Mouse (Mus musculus) forebrain, embryonic 11.5 days (tissue): ENCODE data around the gene Trrap. TPM values are rescaled to one million over a fixed set of nuclear protein-coding genes. Genes with fewer than 3 reads are reported as not detected.
"Not testable (repeated sequence)": the region's sequence is repeated elsewhere in the genome, so short reads cannot be mapped to it uniquely, and the experiment has no call there.

ENCODE experiments used
- ATAC-seq: fragments of 200-750 bp; cut with Nextera tagmentation; replicated peaks from 2 replicates; pipeline ENCODE4 v1.8.0; 2017; ENCODE audit warnings: moderate TSS enrichment; ENCODE audit not compliant: low FRiP score
- DNase-seq: peaks from one replicate; pipeline ENCODE4 v3.0.0-alpha.2; 2017; ENCODE audit warnings: low spot score
- H3K27ac ChIP-seq: fragments of 300-500 bp; sonication (generic); 2 replicates; pipeline ENCODE4 v1.5.1; 2014; ENCODE audit warnings: low read depth, low read length
- H3K27me3 ChIP-seq: fragments of 300-500 bp; sonication (generic); 2 replicates; pipeline ENCODE4 v1.6.1; 2014; ENCODE audit warnings: mild to moderate bottlenecking, low read length, mixed read lengths; ENCODE audit not compliant: control insufficient read depth, insufficient read depth
- H3K36me3 ChIP-seq: fragments of 300-500 bp; sonication (generic); 2 replicates; pipeline ENCODE4 v1.6.1; 2014; ENCODE audit warnings: mild to moderate bottlenecking, low read length, moderate library complexity, mixed read lengths; ENCODE audit not compliant: control insufficient read depth, insufficient read depth
- H3K4me1 ChIP-seq: fragments of 300-500 bp; sonication (generic); replicated peaks from 2 replicates; pipeline ENCODE4 v1.6.1; 2014; ENCODE audit warnings: low read length, mixed read lengths; ENCODE audit not compliant: control insufficient read depth, insufficient read depth
- H3K4me2 ChIP-seq: fragments of 300-500 bp; sonication (generic); 2 replicates; pipeline ENCODE4 v1.6.1; 2014; ENCODE audit warnings: low read depth, mild to moderate bottlenecking, low read length, moderate library complexity, mixed read lengths; ENCODE audit not compliant: severe bottlenecking
- H3K4me3 ChIP-seq: fragments of 300-500 bp; sonication (generic); 2 replicates; pipeline ENCODE4 v1.5.1; 2014; ENCODE audit warnings: low read depth, low read length
- H3K9ac ChIP-seq: fragments of 300-500 bp; sonication (generic); 2 replicates; pipeline ENCODE4 v1.6.1; 2014; ENCODE audit warnings: low read length
- H3K9me3 ChIP-seq: fragments of 300-500 bp; sonication (generic); 2 replicates; pipeline ENCODE4 v1.6.1; 2016; ENCODE audit warnings: low read length, mixed read lengths; ENCODE audit not compliant: control insufficient read depth
- WGBS: fragments of 180-500 bp; shearing (Covaris S2); extraction: QIAGEN DNeasy Blood & Tissue Kit; methylation state at CpG from one replicate; pipeline ENCODE4 v1.1.7; 2014; 5-methylcytosine and 5-hydroxymethylcytosine counted together
- polyA plus RNA-seq: library from polyadenylated mRNA; unstranded; fragments of >200 nt; fragmentation: Nextera tagmentation; extraction: Ambion mirVana; gene quantifications from 2 replicates; pipeline ENCODE4 v1.2.1, GENCODE M21; 2014

Trrap gene
- polyA plus RNA-seq = 116 and 137 TPM in 2 replicates

- H3K27me3 ChIP-seq, ATAC-seq, H3K9me3 ChIP-seq, H3K4me1 ChIP-seq, H3K36me3 ChIP-seq, DNase-seq: not testable (repeated sequence)
- WGBS = 82% methylated on average over 14 of the region's 15 CpGs
- Histone ChIP-seq H3K4me3 (peak within 1 kb of the TSS; percentile 85), H3K27ac (peak within 1 kb of the TSS; percentile 94), H3K9ac (peak within 1 kb of the TSS; percentile 93), H3K4me2 (peak within 1 kb of the TSS; percentile 76)
These were observed at the start of gene Trrap for GRCm38 (mm10) chr5:144767106-144767798. Gene Trrap, plus strand, starts transcription at chr5:144767732.

GRCm38 (mm10) chr5:144719781-144720180, 47.8 kb upstream of the Trrap start:
- Histone ChIP-seq H3K27me3 (no peaks in the 10 kb centered on the region), H3K4me2 (no peak overlapping the region), H3K27ac (no peak overlapping the region), H3K4me3 (no peak overlapping the region), H3K9me3 (no peaks in the 10 kb centered on the region), H3K36me3 (no peaks in the 10 kb centered on the region), H3K4me1 (peaks cover 2% of the 10 kb centered on the region; the same call in 1 of the 2 replicates), H3K9ac (no peak overlapping the region)
- ATAC-seq = no peak
- no peak for DNase-seq
- 81% methylated on average over 6 of the region's 6 CpGs for WGBS

GRCm38 (mm10) chr5:144720281-144720680, 47.3 kb upstream of the Trrap start:
- Histone ChIP-seq H3K36me3 (no peaks in the 10 kb centered on the region), H3K4me3 (no peak overlapping the region), H3K4me2 (no peak overlapping the region), H3K4me1 (peaks cover 4% of the 10 kb centered on the region; the same call in 1 of the 2 replicates), H3K9me3 (no peaks in the 10 kb centered on the region), H3K27me3 (no peaks in the 10 kb centered on the region), H3K27ac (no peak overlapping the region), H3K9ac (no peak overlapping the region)
- DNase-seq (no peak), ATAC-seq (no peak)
- 88% methylated on average over 4 of the region's 4 CpGs for WGBS

- peaks cover 11% of the 10 kb centered on the region; the same call in 1 of the 2 replicates for H3K4me1 ChIP-seq
- DNase-seq (peak; percentile 73), ATAC-seq (peak; percentile 76)
- WGBS = 21% methylated on average over 2 of the region's 2 CpGs
- H3K4me2 ChIP-seq = no peak overlapping the region
- peaks cover 9% of the 10 kb centered on the region; the same call in 1 of the 2 replicates for H3K27me3 ChIP-seq
- no peak overlapping the region for H3K9ac ChIP-seq
- no peaks in the 10 kb centered on the region for H3K9me3 ChIP-seq
- H3K36me3 ChIP-seq = no peaks in the 10 kb centered on the region
- H3K27ac ChIP-seq = no peak overlapping the region
- no peak overlapping the region for H3K4me3 ChIP-seq
These were observed 42.6 kb upstream of the Trrap start for GRCm38 (mm10) chr5:144724926-144725325.

- Histone ChIP-seq H3K4me1 (peaks cover 9% of the 10 kb centered on the region; the same call in 1 of the 2 replicates), H3K27ac (no peak overlapping the region), H3K4me2 (no peak overlapping the region), H3K9me3 (no peaks in the 10 kb centered on the region), H3K9ac (no peak overlapping the region), H3K4me3 (no peak overlapping the region), H3K36me3 (no peaks in the 10 kb centered on the region), H3K27me3 (peaks cover 9% of the 10 kb centered on the region; the same call in 1 of the 2 replicates)
- 82% methylated on average over 3 of the region's 3 CpGs for WGBS
- no peak for DNase-seq
- no peak for ATAC-seq
These were observed 42.0 kb upstream of the Trrap start for GRCm38 (mm10) chr5:144725554-144725953.

GRCm38 (mm10) chr5:144727119-144727518, 40.4 kb upstream of the Trrap start:
- DNase-seq (peak; percentile 88), ATAC-seq (peak; percentile 22; the same call in 1 of the 2 replicates)
- Histone ChIP-seq H3K27me3 (peaks cover 9% of the 10 kb centered on the region; the same call in 1 of the 2 replicates), H3K27ac (no peak overlapping the region), H3K9me3 (no peaks in the 10 kb centered on the region), H3K9ac (no peak overlapping the region), H3K4me3 (no peak overlapping the region), H3K36me3 (no peaks in the 10 kb centered on the region), H3K4me1 (peaks cover 9% of the 10 kb centered on the region; the same call in 1 of the 2 replicates), H3K4me2 (no peak overlapping the region)
- 5% methylated on average over 9 of the region's 9 CpGs for WGBS

- peaks cover 9% of the 10 kb centered on the region; the same call in 1 of the 2 replicates for H3K4me1 ChIP-seq
- no peak for ATAC-seq
- H3K9ac ChIP-seq = no peak overlapping the region; the same call in 1 of the 2 replicates
- no peaks in the 10 kb centered on the region for H3K9me3 ChIP-seq
- no peak overlapping the region for H3K4me2 ChIP-seq
- no peak for DNase-seq
- WGBS = 4% methylated on average over 5 of the region's 5 CpGs
- H3K4me3 ChIP-seq = no peak overlapping the region
- peaks cover 9% of the 10 kb centered on the region; the same call in 1 of the 2 replicates for H3K27me3 ChIP-seq
- no peaks in the 10 kb centered on the region for H3K36me3 ChIP-seq
- H3K27ac ChIP-seq = no peak overlapping the region
These were observed 39.3 kb upstream of the Trrap start for GRCm38 (mm10) chr5:144728237-144728636.

GRCm38 (mm10) chr5:144729216-144729615, 38.3 kb upstream of the Trrap start:
- peaks cover 9% of the 10 kb centered on the region; the same call in 1 of the 2 replicates for H3K4me1 ChIP-seq
- ATAC-seq (no peak), DNase-seq (no peak)
- H3K36me3 ChIP-seq = no peaks in the 10 kb centered on the region
- no peak overlapping the region for H3K4me3 ChIP-seq
- H3K9me3 ChIP-seq = no peaks in the 10 kb centered on the region
- 50% methylated on average over 8 of the region's 8 CpGs for WGBS
- H3K27me3 ChIP-seq = peaks cover 9% of the 10 kb centered on the region; the same call in 1 of the 2 replicates
- H3K9ac ChIP-seq = no peak overlapping the region
- no peak overlapping the region for H3K4me2 ChIP-seq
- no peak overlapping the region for H3K27ac ChIP-seq
